Mouse (Mus musculus): ENCODE data around the gene Mtm1.
"Not testable (repeated sequence)": the region's sequence is repeated elsewhere in the genome, so short reads cannot be mapped to it uniquely, and the experiment has no call there.

Mtm1 gene

GRCm38 (mm10) chrX:71285473-71285872 lies 74.9 kb downstream of the Mtm1 start:
- no peak for DNase-seq (ENCODE audit: low spot score in 2 of 2)

GRCm38 (mm10) chrX:71287088-71287487 lies 76.5 kb downstream of the Mtm1 start:
- no peak for DNase-seq (ENCODE audit: low spot score in 2 of 2)

GRCm38 (mm10) chrX:71294191-71294590 lies 83.6 kb downstream of the Mtm1 start:
- no peak for DNase-seq (ENCODE audit: low spot score in 2 of 2)

GRCm38 (mm10) chrX:71296005-71296404 lies 85.4 kb downstream of the Mtm1 start:
- no peak for DNase-seq (ENCODE audit: low spot score in 2 of 2)

- no peak for DNase-seq (ENCODE audit: low spot score in 2 of 2)
Measured at GRCm38 (mm10) chrX:71302148-71302547, 91.6 kb downstream of the Mtm1 start.

GRCm38 (mm10) chrX:71311229-71311628 lies 100.7 kb downstream of the Mtm1 start:
- peak; percentile 6 to 17 for DNase-seq (ENCODE audit: low spot score in 2 of 2)

- DNase-seq (ENCODE audit: low spot score in 2 of 2) = no peak
Measured at GRCm38 (mm10) chrX:71314380-71314779, 103.8 kb downstream of the Mtm1 start.

- DNase-seq (ENCODE audit: low spot score in 2 of 2) = peak in 1 of 2 experiments; percentile 3
Measured at GRCm38 (mm10) chrX:71352033-71352432, 141.5 kb downstream of the Mtm1 start.

- no peak for DNase-seq (ENCODE audit: low spot score in 2 of 2)
Measured at GRCm38 (mm10) chrX:71355331-71355730, 144.8 kb downstream of the Mtm1 start.

GRCm38 (mm10) chrX:71361793-71362192 lies 151.2 kb downstream of the Mtm1 start:
- DNase-seq (ENCODE audit: low spot score in 2 of 2) = not testable (repeated sequence)

- no peak for DNase-seq (ENCODE audit: low spot score in 2 of 2)
Measured at GRCm38 (mm10) chrX:71364062-71364461, 153.5 kb downstream of the Mtm1 start.

GRCm38 (mm10) chrX:71364554-71364991 lies 154.0 kb downstream of the Mtm1 start, which contains the start of gene Mtmr1:
TSS of gene Mtmr1 (plus strand) at chrX:71364760.
- peak; percentile 76 to 79 for DNase-seq (ENCODE audit: low spot score in 2 of 2)

- peak; percentile 11 to 17 for DNase-seq (ENCODE audit: low spot score in 2 of 2)
Measured at GRCm38 (mm10) chrX:71365011-71365410, 154.4 kb downstream of the Mtm1 start.

Data from spleen, postnatal 36 days (tissue).